Mouse (Mus musculus) Patski (cell line): Measurements from ENCODE around the gene Tmem121b. TPM values are rescaled to one million over a fixed set of nuclear protein-coding genes. Genes with fewer than 3 reads are reported as not detected.

Experiments
- ATAC-seq: fragments of 100-300 bp; one replicate; pipeline ENCODE4 v1.8.0; 2021
- CTCF ChIA-PET: fragments of 350-600 bp; sonication (Branson Sonifier 250); formaldehyde crosslinking; loops from one replicate; lab custom pipeline; 2022; ENCODE audit warnings: inconsistent platforms; lab: Charles Lee
- POLR2A ChIA-PET: fragments of 350-600 bp; sonication (Branson Sonifier 250); formaldehyde crosslinking; loops from one replicate; lab custom pipeline; 2022; ENCODE audit warnings: antibody characterized with exemption, inconsistent platforms; lab: Charles Lee
- DNase-seq: peaks from one replicate; pipeline ENCODE4 v3.0.0-alpha.2; 2011; ENCODE audit warnings: low read depth, low spot score
- H3K27me3 ChIP-seq: fragments of 371-371 bp; one replicate; pipeline ENCODE4 v1.5.1; 2021
- CTCF ChIP-seq: fragments of 100-300 bp; IDR thresholded peaks from one replicate; pipeline ENCODE4 v1.5.1; 2021
- in situ Hi-C: fragments of 300-500 bp; cut with MboI; formaldehyde crosslinking; loops from 3 replicates; pipeline ENCODE4 v1.11.1; 2018; ENCODE audit warnings: low pct_unique_long_range_greater_than_20kb, mixed read lengths
- polyA plus RNA-seq: library from polyadenylated mRNA; unstranded; gene quantifications from one replicate; pipeline ENCODE4 v1.2.3, GENCODE M21; 2021

Tmem121b gene
- polyA plus RNA-seq, 1 experiment from 2014 or later = 0.51 TPM

GRCm38 (mm10) chr6:120457751-120458150 is 35.9 kb downstream of the Tmem121b start:
- DNase-seq (no peak), ATAC-seq (no peak)
- no peaks in the 10 kb centered on the region for H3K27me3 ChIP-seq
- POLR2A ChIA-PET = no interaction called here
- CTCF ChIA-PET = no interaction called here
- in situ Hi-C loops = no loop called here
- TF ChIP-seq CTCF = no peak

- in situ Hi-C loops = no loop called here
- ATAC-seq = no peak
- peak; percentile 61 for TF ChIP-seq CTCF
Measured at GRCm38 (mm10) chr6:120457074-120457473, 36.5 kb downstream of the Tmem121b start.

GRCm38 (mm10) chr6:120454627-120455077 is 39.0 kb downstream of the Tmem121b start:
- H3K27me3 ChIP-seq = no peaks in the 10 kb centered on the region
- in situ Hi-C loops = no loop called here
- CTCF ChIA-PET = no interaction called here
- ATAC-seq (no peak), DNase-seq (no peak)
- TF ChIP-seq CTCF = no peak
- POLR2A ChIA-PET = no interaction called here

More at GRCm38 (mm10) chr6:120457074-120457473, 36.5 kb downstream of the Tmem121b start:
- no peaks in the 10 kb centered on the region for H3K27me3 ChIP-seq
- no peak for DNase-seq
- ChIA-PET POLR2A (no interaction called here), CTCF (interaction anchor here (1.6 kb wide), 1 partner anchor 10 kb away, joined by 6 read pairs; no protein-coding TSS in a partner anchor)

- ChIA-PET POLR2A (interaction anchor here (1.1 kb wide), 1 partner anchor 11 kb away, joined by 3 read pairs; no protein-coding TSS in a partner anchor), CTCF (no interaction called here)
- DNase-seq (no peak), ATAC-seq (no peak)
- H3K27me3 ChIP-seq = no peaks in the 10 kb centered on the region
- in situ Hi-C loops = no loop called here
- no peak for TF ChIP-seq CTCF
Measured at GRCm38 (mm10) chr6:120453556-120453955, 40.1 kb downstream of the Tmem121b start.

- ChIA-PET POLR2A (interaction anchor here (1.1 kb wide), 1 partner anchor 11 kb away, joined by 3 read pairs; no protein-coding TSS in a partner anchor), CTCF (no interaction called here)
- TF ChIP-seq CTCF = no peak
- no peak for ATAC-seq
- H3K27me3 ChIP-seq = no peaks in the 10 kb centered on the region
- DNase-seq = no peak
- in situ Hi-C loops = no loop called here
Measured at GRCm38 (mm10) chr6:120453103-120453445, 40.5 kb downstream of the Tmem121b start.

- no peak for TF ChIP-seq CTCF
- DNase-seq = no peak
- POLR2A ChIA-PET = interaction anchor here (1.1 kb wide), 1 partner anchor 10 kb away, joined by 3 read pairs; no protein-coding TSS in a partner anchor
- in situ Hi-C loops = no loop called here
- CTCF ChIA-PET = no interaction called here
- no peaks in the 10 kb centered on the region for H3K27me3 ChIP-seq
- no peak for ATAC-seq
Measured at GRCm38 (mm10) chr6:120452384-120453102, 41.1 kb downstream of the Tmem121b start.

GRCm38 (mm10) chr6:120450208-120450607 is 43.4 kb downstream of the Tmem121b start:
- H3K27me3 ChIP-seq = no peaks in the 10 kb centered on the region
- no peak for TF ChIP-seq CTCF
- DNase-seq (no peak), ATAC-seq (no peak)
- ChIA-PET POLR2A (no interaction called here), CTCF (interaction anchor here (1.6 kb wide), 1 partner anchor 33 kb away, joined by 6 read pairs; no protein-coding TSS in a partner anchor)
- in situ Hi-C loops = no loop called here

GRCm38 (mm10) chr6:120443363-120444355 is 49.9 kb downstream of the Tmem121b start:
- DNase-seq (no peak), ATAC-seq (no peak)
- TF ChIP-seq CTCF = no peak
- ChIA-PET POLR2A (interaction anchor here (0.7 kb wide), 1 partner anchor 283 kb away, joined by 4 read pairs; no protein-coding TSS in a partner anchor), CTCF (no interaction called here)
- no peaks in the 10 kb centered on the region for H3K27me3 ChIP-seq
- in situ Hi-C loops = no loop called here

GRCm38 (mm10) chr6:120442171-120442749 is 51.3 kb downstream of the Tmem121b start:
- no peak for TF ChIP-seq CTCF
- POLR2A ChIA-PET = interaction anchor here (1.3 kb wide), 1 partner anchor 11 kb away, joined by 3 read pairs; no protein-coding TSS in a partner anchor
- DNase-seq (no peak), ATAC-seq (no peak)
- in situ Hi-C loops = no loop called here
- H3K27me3 ChIP-seq = no peaks in the 10 kb centered on the region
- CTCF ChIA-PET = interaction anchor here (1.2 kb wide), 1 partner anchor 21 kb away, joined by 4 read pairs; the partner anchor contains the start of gene Il17ra

Other genes with a start within 250 kb of the Tmem121b start
- gene D330020A13Rik, start 199.4 kb downstream of the Tmem121b start, polyA plus RNA-seq = 1.1 TPM
- 5.3 TPM for gene B4galnt3, start 199.2 kb downstream of the Tmem121b start, polyA plus RNA-seq
- 41.4 TPM for gene Kdm5a, start 129.7 kb downstream of the Tmem121b start, polyA plus RNA-seq
- gene Ccdc77, start 129.4 kb downstream of the Tmem121b start, polyA plus RNA-seq = 12.4 TPM
- gene Il17ra, start 30.6 kb downstream of the Tmem121b start, polyA plus RNA-seq = 16.3 TPM
- gene Hdhd5, start 37.5 kb upstream of the Tmem121b start, polyA plus RNA-seq = 26.6 TPM
- gene Cecr2, start 172.6 kb upstream of the Tmem121b start, polyA plus RNA-seq = 2.7 TPM